Mouse (Mus musculus) cerebellum, adult 2 months (tissue): ENCODE results near the gene Akap12.
A peak's percentile ranks its signal among the peaks of the same experiment; 100 is the strongest.

Experiments used
- CTCF ChIP-seq: fragments of 200-500 bp; IDR thresholded peaks from 2 replicates; pipeline ENCODE4 v1.5.1; 2011; ENCODE audit warnings: low read depth, mild to moderate bottlenecking, control low read depth, low read length, moderate library complexity, borderline replicate concordance; ENCODE audit not compliant: insufficient read depth
- POLR2A ChIP-seq: fragments of 200-500 bp; IDR thresholded peaks from 2 replicates; pipeline ENCODE4 v1.6.1; 2011; ENCODE audit warnings: low read length, control low read depth, borderline replicate concordance; ENCODE audit not compliant: insufficient read depth

DNA sequence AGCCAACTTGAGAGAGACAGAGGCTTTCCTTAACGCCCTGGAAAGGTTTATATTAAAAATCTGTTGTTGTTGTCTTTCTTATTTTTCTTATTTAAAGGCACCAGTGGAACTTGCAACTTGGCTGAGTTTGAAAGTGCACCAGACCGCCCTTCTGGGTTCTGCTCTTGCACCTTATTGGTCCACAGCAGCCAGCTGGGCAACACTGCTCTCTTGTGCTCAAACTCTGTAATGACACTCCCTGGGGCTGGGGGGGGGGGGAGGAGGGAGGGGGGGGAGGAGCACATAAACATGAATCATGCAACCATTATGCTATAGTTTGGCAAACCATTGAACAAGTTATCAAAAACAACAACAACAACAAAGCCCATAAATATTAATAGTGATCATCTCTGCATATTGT lies 75.2 kb downstream of the Akap12 start:
- no peak for TF ChIP-seq POLR2A
- peak; percentile 63 for TF ChIP-seq CTCF
